Mouse (Mus musculus) bone marrow macrophage, adult 2 months (primary cell): Measurements from ENCODE around the gene Prkce. TPM values are rescaled to one million over a fixed set of nuclear protein-coding genes. Genes with fewer than 3 reads are reported as not detected.

ENCODE experiments used
- H3K27ac ChIP-seq: 2 replicates; pipeline ENCODE4 v1.5.1; 2012; ENCODE audit warnings: low read depth, low read length; ENCODE audit not compliant: insufficient read depth
- H3K4me1 ChIP-seq: 2 replicates; pipeline ENCODE4 v1.6.1; 2012; ENCODE audit warnings: low read length; ENCODE audit not compliant: control insufficient read depth, insufficient read depth
- H3K4me3 ChIP-seq: 2 replicates; pipeline ENCODE4 v1.5.1; 2012; ENCODE audit warnings: mild to moderate bottlenecking, low read length, moderate library complexity; ENCODE audit not compliant: insufficient read depth
- CTCF ChIP-seq: IDR thresholded peaks from 2 replicates; pipeline ENCODE4 v1.5.1; 2012; ENCODE audit warnings: low read depth, mild to moderate bottlenecking, low read length, moderate library complexity
- POLR2A ChIP-seq: IDR thresholded peaks from 2 replicates; pipeline ENCODE4 v1.6.1; 2012; ENCODE audit warnings: mild to moderate bottlenecking, low read depth, low read length, borderline replicate concordance
- polyA plus RNA-seq: library from polyadenylated mRNA; stranded (reverse); fragments of >200 nt; gene quantifications from 2 replicates; pipeline ENCODE4 v1.2.4, GENCODE M21; 2012; ENCODE audit not compliant: missing spikeins, insufficient read depth, insufficient read length

Gene Prkce
- polyA plus RNA-seq, 1 experiment, result 1.8 TPM

- H3K4me3 ChIP-seq, result no peak overlapping the region
- peaks cover 24% of the 10 kb centered on the region for H3K4me1 ChIP-seq
- no peak overlapping the region for H3K27ac ChIP-seq
- TF ChIP-seq CTCF (no peak), POLR2A (no peak)
Measured at GRCm38 (mm10) chr17:86441098-86441497, 273.5 kb downstream of the Prkce start.

DNA sequence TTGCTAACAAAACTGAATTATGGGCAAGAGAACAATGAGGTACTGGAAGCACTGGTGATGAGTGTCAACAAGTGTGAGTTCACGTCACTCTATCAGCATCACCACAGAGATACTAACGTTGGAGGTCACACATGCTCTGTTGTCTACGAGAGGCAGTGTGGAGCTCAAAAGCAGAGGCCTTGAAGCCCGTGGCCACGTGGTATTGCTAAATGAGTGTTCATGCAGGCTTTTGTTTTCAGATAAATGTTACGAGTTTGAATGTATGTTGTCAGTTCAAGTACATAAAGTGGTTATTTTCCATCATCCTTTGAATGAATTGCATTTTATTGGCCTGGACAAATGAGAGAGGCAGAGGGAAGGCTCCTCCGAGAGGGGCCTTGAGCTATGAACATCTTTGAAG, 276.3 kb downstream of the Prkce start:
- Histone ChIP-seq H3K27ac (no peak overlapping the region), H3K4me1 (peaks cover 29% of the 10 kb centered on the region), H3K4me3 (no peak overlapping the region)
- no peak for TF ChIP-seq CTCF
- no peak for TF ChIP-seq POLR2A

- Histone ChIP-seq H3K27ac (peak overlapping the region; percentile 67), H3K4me3 (no peak overlapping the region), H3K4me1 (peaks cover 29% of the 10 kb centered on the region)
- TF ChIP-seq POLR2A (no peak), CTCF (peak; percentile 70)
Measured at GRCm38 (mm10) chr17:86444578-86445419, 277.2 kb downstream of the Prkce start.

GRCm38 (mm10) chr17:86445420-86445720, 277.8 kb downstream of the Prkce start:
- Histone ChIP-seq H3K4me3 (no peak overlapping the region), H3K4me1 (peaks cover 29% of the 10 kb centered on the region), H3K27ac (peak overlapping the region; percentile 67)
- TF ChIP-seq POLR2A (no peak), CTCF (no peak)

DNA sequence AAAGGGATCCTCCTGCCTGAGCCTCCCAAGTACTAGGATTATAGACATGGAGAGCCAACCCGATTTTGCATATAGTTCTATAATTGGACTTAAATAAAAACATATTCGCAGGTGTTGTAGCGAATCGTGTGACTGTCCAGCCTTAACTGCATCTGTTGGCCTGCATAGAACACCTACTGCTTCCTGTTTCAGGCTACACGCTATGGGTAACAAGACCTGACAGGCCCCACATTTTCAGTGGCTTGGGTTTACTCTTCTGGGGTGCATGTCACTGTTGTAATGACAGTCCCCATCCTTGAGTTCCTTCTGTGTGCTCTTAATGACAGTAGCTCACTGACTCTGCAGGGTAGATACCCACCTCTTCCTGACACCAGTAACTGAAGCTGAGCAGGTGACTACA, 278.3 kb downstream of the Prkce start:
- H3K4me1 ChIP-seq, result peaks cover 29% of the 10 kb centered on the region

DNA sequence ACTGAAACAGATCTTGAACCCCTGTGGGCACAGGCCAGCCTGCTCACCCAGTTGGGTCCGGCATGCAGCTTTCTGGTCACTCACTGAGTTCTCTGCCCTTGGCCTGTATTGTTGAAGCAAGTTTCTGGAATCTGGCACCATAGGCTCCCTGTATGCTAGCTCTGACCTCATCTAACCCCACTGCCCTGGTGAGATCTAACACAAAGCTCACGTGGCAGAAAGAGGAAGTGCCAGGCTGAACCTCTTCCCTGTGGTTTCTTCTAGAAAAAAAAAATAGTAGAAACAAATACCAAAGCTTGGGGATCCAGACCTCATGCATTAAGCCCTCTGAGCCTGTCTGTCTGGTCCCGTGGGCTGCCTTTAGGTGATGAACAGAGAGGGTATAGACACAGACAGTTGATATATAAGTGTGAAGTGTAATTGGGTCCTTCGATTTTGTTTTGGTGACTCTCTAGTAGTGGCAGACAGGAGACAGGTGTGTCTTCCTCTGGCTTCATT, 279.6 kb downstream of the Prkce start:
- Histone ChIP-seq H3K27ac (peak overlapping the region; percentile 42), H3K4me1 (peaks cover 29% of the 10 kb centered on the region), H3K4me3 (no peak overlapping the region)
- TF ChIP-seq POLR2A, result no peak
- no peak for TF ChIP-seq CTCF

More for the DNA sequence above, 278.3 kb downstream of the Prkce start:
- no peak overlapping the region for H3K27ac ChIP-seq
- TF ChIP-seq POLR2A (no peak), CTCF (no peak)
- H3K4me3 ChIP-seq, result no peak overlapping the region

DNA sequence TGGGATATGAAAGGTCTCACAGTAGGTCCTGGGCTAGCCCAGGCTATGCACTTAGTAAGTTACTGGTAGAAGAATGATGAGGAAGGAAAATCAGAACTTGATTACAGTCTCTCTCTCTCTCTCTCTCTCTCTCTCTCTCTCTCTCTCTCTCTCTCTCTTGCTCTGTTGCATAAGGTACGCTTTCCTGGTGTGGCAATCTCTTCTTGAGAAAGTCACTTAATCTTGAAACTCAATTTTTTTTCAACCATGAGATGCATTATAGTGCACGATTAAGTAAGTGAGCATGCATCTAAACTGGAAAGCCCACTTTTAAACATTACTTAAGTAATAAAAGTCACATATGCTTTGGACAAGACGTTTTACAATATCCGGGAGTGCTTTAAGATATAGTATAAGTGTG, 285.3 kb downstream of the Prkce start:
- TF ChIP-seq CTCF (no peak), POLR2A (no peak)
- Histone ChIP-seq H3K4me1 (no peaks in the 10 kb centered on the region), H3K4me3 (no peak overlapping the region), H3K27ac (no peak overlapping the region)

- no peak overlapping the region for H3K4me3 ChIP-seq
- H3K27ac ChIP-seq, result no peak overlapping the region
- TF ChIP-seq CTCF (no peak), POLR2A (no peak)
- H3K4me1 ChIP-seq, result no peaks in the 10 kb centered on the region
Measured at GRCm38 (mm10) chr17:86453673-86454350, 286.2 kb downstream of the Prkce start.

DNA sequence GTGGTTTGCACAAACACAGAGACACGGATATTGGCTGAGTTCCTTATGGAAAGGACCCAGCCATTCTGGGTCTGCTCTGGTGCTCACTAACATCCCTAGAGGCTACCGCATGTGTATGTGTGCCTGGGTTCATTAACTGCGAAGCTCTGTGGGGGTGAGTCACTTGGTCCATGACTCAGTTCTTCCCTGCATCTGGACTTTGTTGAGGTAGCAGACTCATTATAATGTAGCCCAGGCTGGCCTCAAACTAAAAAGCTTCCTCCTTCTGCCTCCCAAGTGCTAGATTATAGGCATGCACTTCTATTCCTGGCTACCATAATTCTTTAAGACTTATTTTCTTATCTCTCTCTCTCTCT, 286.7 kb downstream of the Prkce start:
- no peak overlapping the region for H3K4me3 ChIP-seq
- TF ChIP-seq POLR2A (no peak), CTCF (no peak)
- H3K27ac ChIP-seq, result no peak overlapping the region
- no peaks in the 10 kb centered on the region for H3K4me1 ChIP-seq

DNA sequence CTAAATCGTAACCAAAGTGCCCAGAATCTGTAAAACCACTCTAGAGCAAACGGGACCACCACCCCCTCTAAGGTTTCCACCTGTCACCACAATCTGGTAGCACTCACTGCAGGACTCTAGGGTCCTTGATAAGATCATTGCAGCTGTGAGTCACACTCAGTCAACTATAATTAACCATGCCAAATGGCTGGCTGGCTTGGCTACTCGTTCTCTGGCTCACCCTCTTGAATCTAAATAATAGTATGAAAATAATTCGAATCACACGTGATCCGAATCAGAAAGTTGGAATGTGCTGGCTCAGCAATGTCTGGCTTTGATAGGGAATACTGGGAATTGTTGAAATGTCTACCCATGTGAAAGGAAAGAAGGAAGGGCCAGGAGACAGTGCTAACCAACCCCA, 288.9 kb downstream of the Prkce start:
- no peaks in the 10 kb centered on the region for H3K4me1 ChIP-seq
- H3K4me3 ChIP-seq, result no peak overlapping the region
- H3K27ac ChIP-seq, result no peak overlapping the region
- TF ChIP-seq POLR2A (no peak), CTCF (no peak)
